Mouse (Mus musculus) CH12.LX (cell line): ENCODE data around the gene Pdrg1. TPM values are rescaled to one million over a fixed set of nuclear protein-coding genes. Genes with fewer than 3 reads are reported as not detected.

Experiments
- DNase-seq: peaks from one replicate; pipeline ENCODE4 v3.0.0-alpha.2; 2013; ENCODE audit errors: extremely low read depth
- H3K27ac ChIP-seq: 2 replicates; pipeline ENCODE4 v1.5.1; 2012; ENCODE audit warnings: low read depth, mild to moderate bottlenecking, control low read depth, moderate library complexity; ENCODE audit not compliant: insufficient read depth
- H3K27me3 ChIP-seq: replicated peaks from 2 replicates; pipeline ENCODE3; 2012; ENCODE audit warnings: inconsistent platforms
- H3K36me3 ChIP-seq, 2 experiments: replicated peaks in 1 of 2; 2 replicates each; pipeline versions ENCODE3 to v1.6.1; 2012; ENCODE audit warnings: inconsistent platforms in 1 of 2, low read length in 1 of 2, mild to moderate bottlenecking in 1 of 2, mixed read lengths in 1 of 2, moderate library complexity in 1 of 2; ENCODE audit not compliant: control insufficient read depth in 1 of 2, insufficient read depth in 1 of 2
- H3K4me1 ChIP-seq, 2 experiments: 2 replicates each; pipeline ENCODE4 v1.6.1; 2012; ENCODE audit warnings: inconsistent platforms in 1 of 2, moderate library complexity in 1 of 2; ENCODE audit not compliant: insufficient read depth in 2 of 2, control insufficient read depth in 1 of 2
- H3K4me2 ChIP-seq: 2 replicates; pipeline ENCODE4 v1.6.1; 2012; ENCODE audit warnings: low read depth, mild to moderate bottlenecking, control low read depth; ENCODE audit not compliant: poor library complexity, insufficient read depth, severe bottlenecking
- H3K4me3 ChIP-seq, 3 experiments: fragments of 150-350 bp in 1 of 3; sonication (generic) in 1 of 3; replicated peaks in 1 of 3; 2 replicates each; pipeline versions ENCODE3 to v1.5.1; 2011 to 2012; ENCODE audit warnings: low read depth in 2 of 3, low read length in 2 of 3, mild to moderate bottlenecking in 2 of 3, moderate library complexity in 2 of 3, control low read depth in 1 of 3, improper control_type of control experiment in 1 of 3, inconsistent platforms in 1 of 3, mixed read lengths in 1 of 3; ENCODE audit not compliant: poor library complexity in 1 of 3
- H3K79me2 ChIP-seq: replicated peaks from 2 replicates; pipeline ENCODE4 v1.6.1; 2012; ENCODE audit warnings: mild to moderate bottlenecking, moderate library complexity; ENCODE audit not compliant: control insufficient read depth, poor library complexity, insufficient read depth, severe bottlenecking; ENCODE audit errors: extremely low read depth
- H3K9ac ChIP-seq: 2 replicates; pipeline ENCODE4 v1.6.1; 2012; ENCODE audit warnings: low read depth, mild to moderate bottlenecking, control low read depth, moderate library complexity; ENCODE audit not compliant: insufficient read depth
- H3K9me3 ChIP-seq: replicated peaks from 2 replicates; pipeline ENCODE3; 2012; ENCODE audit warnings: low read length, inconsistent platforms, mixed read lengths
- BHLHE40 ChIP-seq: IDR thresholded peaks from 2 replicates; pipeline ENCODE4 v1.6.1; 2011; ENCODE audit warnings: mild to moderate bottlenecking, low read depth, low read length, improper control_type of control experiment
- CHD1 ChIP-seq: IDR thresholded peaks from 2 replicates; pipeline ENCODE4 v1.6.1; 2012; ENCODE audit warnings: low read depth, low read length, improper control_type of control experiment, inconsistent platforms
- CHD2 ChIP-seq: IDR thresholded peaks from 2 replicates; pipeline ENCODE4 v1.6.1; 2011; ENCODE audit warnings: low read length, improper control_type of control experiment
- CTCF ChIP-seq, 2 experiments: IDR thresholded peaks in 1 of 2; conservative IDR thresholded peaks in 1 of 2; 2 replicates each; pipeline ENCODE4 v1.5.1; 2011 to 2012; ENCODE audit warnings: low read depth in 2 of 2, low read length in 2 of 2, improper control_type of control experiment in 1 of 2, inconsistent platforms in 1 of 2, mild to moderate bottlenecking in 1 of 2, moderate library complexity in 1 of 2
- E2F4 ChIP-seq: IDR thresholded peaks from 2 replicates; pipeline ENCODE4 v1.6.1; 2011; ENCODE audit warnings: low read depth, low read length, improper control_type of control experiment; ENCODE audit not compliant: insufficient replicate concordance
- ELF1 ChIP-seq: IDR thresholded peaks from 2 replicates; pipeline ENCODE4 v1.6.1; 2014; ENCODE audit warnings: low read depth, mild to moderate bottlenecking, inconsistent platforms, low read length, improper control_type of control experiment
- EP300 ChIP-seq: IDR thresholded peaks from 2 replicates; pipeline ENCODE4 v1.6.1; 2011; ENCODE audit warnings: low read length, improper control_type of control experiment
- ETS1 ChIP-seq: conservative IDR thresholded peaks from 2 replicates; pipeline ENCODE4 v1.6.1; 2012; ENCODE audit warnings: low read depth, mild to moderate bottlenecking, inconsistent platforms, low read length, improper control_type of control experiment, moderate library complexity
- GABPA ChIP-seq: IDR thresholded peaks from 2 replicates; pipeline ENCODE4 v1.6.1; 2012; ENCODE audit warnings: low read depth, low read length, improper control_type of control experiment, inconsistent platforms; ENCODE audit not compliant: insufficient replicate concordance
- HCFC1 ChIP-seq: IDR thresholded peaks from 2 replicates; pipeline ENCODE4 v1.6.1; 2012; ENCODE audit warnings: low read depth, mild to moderate bottlenecking, inconsistent platforms, low read length, improper control_type of control experiment
- IRF4 ChIP-seq: IDR thresholded peaks from 2 replicates; pipeline ENCODE4 v1.6.1; 2014; ENCODE audit warnings: low read depth, mild to moderate bottlenecking, inconsistent platforms, low read length, improper control_type of control experiment
- JUN ChIP-seq: IDR thresholded peaks from 2 replicates; pipeline ENCODE4 v1.6.1; 2011; ENCODE audit warnings: low read depth, mild to moderate bottlenecking, low read length, improper control_type of control experiment, moderate library complexity; ENCODE audit not compliant: insufficient read depth
- JUND ChIP-seq: conservative IDR thresholded peaks from 2 replicates; pipeline ENCODE4 v1.6.1; 2011; ENCODE audit warnings: low read depth, low read length, improper control_type of control experiment
- KAT2A ChIP-seq: IDR thresholded peaks from 2 replicates; pipeline ENCODE4 v1.6.1; 2012; ENCODE audit warnings: low read length, improper control_type of control experiment, inconsistent platforms; ENCODE audit not compliant: insufficient replicate concordance
- MAFK ChIP-seq: IDR thresholded peaks from 2 replicates; pipeline ENCODE4 v1.6.1; 2011; ENCODE audit warnings: low read length, improper control_type of control experiment; ENCODE audit not compliant: insufficient replicate concordance
- MAX ChIP-seq: IDR thresholded peaks from 2 replicates; pipeline ENCODE4 v1.6.1; 2011; ENCODE audit warnings: low read length, improper control_type of control experiment
- MAZ ChIP-seq: IDR thresholded peaks from 2 replicates; pipeline ENCODE4 v1.6.1; 2012; ENCODE audit warnings: low read depth, mild to moderate bottlenecking, inconsistent platforms, low read length, improper control_type of control experiment, moderate library complexity
- MEF2A ChIP-seq: IDR thresholded peaks from 2 replicates; pipeline ENCODE4 v1.6.1; 2014; ENCODE audit warnings: low read depth, mild to moderate bottlenecking, inconsistent platforms, low read length, improper control_type of control experiment, borderline replicate concordance
- MXI1 ChIP-seq: IDR thresholded peaks from 2 replicates; pipeline ENCODE4 v1.6.1; 2011; ENCODE audit warnings: mild to moderate bottlenecking, low read depth, low read length, improper control_type of control experiment
- MYC ChIP-seq: IDR thresholded peaks from 2 replicates; pipeline ENCODE4 v1.6.1; 2011; ENCODE audit warnings: low read depth, mild to moderate bottlenecking, improper control_type of control experiment, low read length
- NELFE ChIP-seq: IDR thresholded peaks from 2 replicates; pipeline ENCODE4 v1.6.1; 2011; ENCODE audit warnings: low read depth, low read length, improper control_type of control experiment
- NRF1 ChIP-seq: IDR thresholded peaks from 2 replicates; pipeline ENCODE4 v1.6.1; 2014; ENCODE audit warnings: low read depth, mild to moderate bottlenecking, inconsistent platforms, low read length, improper control_type of control experiment, moderate library complexity
- PAX5 ChIP-seq: IDR thresholded peaks from 2 replicates; pipeline ENCODE4 v1.6.1; 2012; ENCODE audit warnings: low read length, inconsistent platforms, mixed read lengths
- POLR2A ChIP-seq: IDR thresholded peaks from 2 replicates; pipeline ENCODE4 v1.6.1; 2011; ENCODE audit warnings: low read depth, mild to moderate bottlenecking, improper control_type of control experiment, low read length
- POLR2AphosphoS2 ChIP-seq: IDR thresholded peaks from 2 replicates; pipeline ENCODE4 v1.6.1; 2011; ENCODE audit warnings: low read depth, low read length, improper control_type of control experiment
- RAD21 ChIP-seq: IDR thresholded peaks from 2 replicates; pipeline ENCODE4 v1.6.1; 2011; ENCODE audit warnings: low read depth, mild to moderate bottlenecking, low read length, improper control_type of control experiment, moderate library complexity
- RCOR1 ChIP-seq: conservative IDR thresholded peaks from 2 replicates; pipeline ENCODE4 v1.6.1; 2012; ENCODE audit warnings: low read depth, mild to moderate bottlenecking, inconsistent platforms, low read length, improper control_type of control experiment
- SIN3A ChIP-seq: IDR thresholded peaks from 2 replicates; pipeline ENCODE4 v1.6.1; 2012; ENCODE audit warnings: low read length, improper control_type of control experiment, inconsistent platforms
- SMC3 ChIP-seq: IDR thresholded peaks from 2 replicates; pipeline ENCODE4 v1.6.1; 2011; ENCODE audit warnings: low read depth, low read length, improper control_type of control experiment
- TBP ChIP-seq: conservative IDR thresholded peaks from 2 replicates; pipeline ENCODE4 v1.6.1; 2011; ENCODE audit warnings: low read depth, low read length, improper control_type of control experiment
- TCF12 ChIP-seq: IDR thresholded peaks from 2 replicates; pipeline ENCODE4 v1.6.1; 2014; ENCODE audit warnings: low read depth, mild to moderate bottlenecking, inconsistent platforms, low read length, improper control_type of control experiment
- UBTF ChIP-seq: IDR thresholded peaks from 2 replicates; pipeline ENCODE4 v1.6.1; 2012; ENCODE audit warnings: low read depth, mild to moderate bottlenecking, inconsistent platforms, low read length, improper control_type of control experiment, moderate library complexity
- USF1 ChIP-seq: IDR thresholded peaks from 2 replicates; pipeline ENCODE4 v1.6.1; 2014; ENCODE audit warnings: low read depth, mild to moderate bottlenecking, inconsistent platforms, low read length, improper control_type of control experiment
- USF2 ChIP-seq: conservative IDR thresholded peaks from 2 replicates; pipeline ENCODE4 v1.6.1; 2011; ENCODE audit warnings: low read depth, low read length, improper control_type of control experiment
- ZC3H11A ChIP-seq: IDR thresholded peaks from 2 replicates; pipeline ENCODE4 v1.6.1; 2012; ENCODE audit warnings: low read depth, mild to moderate bottlenecking, inconsistent platforms, low read length, improper control_type of control experiment
- ZKSCAN1 ChIP-seq: IDR thresholded peaks from 2 replicates; pipeline ENCODE4 v1.6.1; 2012; ENCODE audit warnings: low read depth, inconsistent platforms, low read length, improper control_type of control experiment, borderline replicate concordance
- ZMIZ1 ChIP-seq: IDR thresholded peaks from 2 replicates; pipeline ENCODE4 v1.6.1; 2012; ENCODE audit warnings: low read depth, mild to moderate bottlenecking, inconsistent platforms, low read length, improper control_type of control experiment
- ZNF384 ChIP-seq: IDR thresholded peaks from 2 replicates; pipeline ENCODE4 v1.6.1; 2012; ENCODE audit warnings: low read depth, low read length, improper control_type of control experiment, inconsistent platforms
- dilution Hi-C: fragments of 300-500 bp; cut with MboI; formaldehyde crosslinking; loops from 2 replicates; pipeline ENCODE4 v1.14.3; 2020; ENCODE audit warnings: low sequenced_read_pairs; ENCODE audit not compliant: extremely low pct_unique_long_range_greater_than_20kb, extremely low pct_ligation_motif_present
- in situ Hi-C: fragments of 300-500 bp; cut with MboI; formaldehyde crosslinking; loops from 3 replicates; pipeline ENCODE4 v1.14.3; 2019; ENCODE audit warnings: low sequenced_read_pairs, low pct_ligation_motif_present, low pct_unique_long_range_greater_than_20kb, mixed read lengths
- polyA plus RNA-seq: library from polyadenylated mRNA; unstranded; fragments of >175 nt; gene quantifications from 2 replicates; pipeline ENCODE4 v1.2.1, GENCODE M21; 2012; ENCODE audit warnings: low read depth; ENCODE audit not compliant: insufficient read length
- total RNA-seq, 2 experiments: library from RNA; depleted of rRNA; stranded (reverse); fragments of 300-350 nt in 1 of 2; fragments of >200 nt in 1 of 2; gene quantifications; 2 replicates each; pipeline ENCODE4 v1.2.3; 2012 to 2014

Pdrg1 gene
- total and polyA plus RNA-seq, 3 experiments, result 26.1 to 56.4 (median 50.9) TPM

DNA sequence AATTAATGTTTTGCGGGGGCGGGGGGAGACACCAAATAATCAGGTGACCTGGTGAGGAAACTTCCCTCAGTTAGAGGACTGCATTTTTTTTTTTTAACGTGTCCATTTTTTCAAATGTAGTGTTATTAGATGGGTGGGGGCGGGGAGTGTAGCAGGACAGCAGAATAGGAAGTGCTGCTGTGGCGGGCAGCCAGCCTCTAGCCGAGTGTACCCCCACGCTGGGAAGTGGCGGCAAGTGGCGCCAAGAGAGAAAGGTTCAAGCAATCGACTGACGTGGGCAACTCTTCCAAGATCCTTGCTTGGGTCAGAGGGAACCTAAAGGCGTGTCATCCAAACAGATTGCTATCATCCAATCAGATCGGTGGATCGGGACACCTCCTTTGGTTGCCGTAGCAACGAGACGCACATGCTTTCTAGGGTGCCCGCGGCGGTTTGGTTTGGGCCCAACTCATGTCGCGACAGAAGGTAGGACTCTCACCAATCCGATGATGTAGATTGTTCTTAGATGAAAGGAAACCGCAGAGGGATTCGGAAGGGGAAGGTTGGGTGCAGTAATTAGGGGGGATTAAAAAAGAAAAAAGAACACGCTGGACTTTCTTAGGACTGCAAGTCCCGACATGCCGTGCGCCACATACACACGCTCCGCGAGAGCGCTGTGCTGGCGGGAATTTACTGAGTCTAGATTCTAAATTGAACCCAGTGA lies 53.0 kb downstream of the Pdrg1 start, which contains the start of gene Ttll9:
Gene Ttll9 (plus strand): TSS at position 395 of the 703 bp plus-strand sequence.
- H3K4me2 ChIP-seq, result peak within 1 kb of the TSS; percentile 87
- H3K27ac ChIP-seq, result no peak within 1 kb of the TSS
- dilution Hi-C loops, result no loop called here
- no peak for TF ChIP-seq CTCF (conservative IDR thresholded peaks at IDR 0.05 in 1 of 2, IDR thresholded peaks at IDR 0.05 in 1 of 2; ENCODE audit: low read depth in 2 of 2, low read length in 2 of 2)
- TF ChIP-seq KAT2A, result peak; percentile 81; the same call in 1 of the 2 replicates
- TF ChIP-seq MAFK, result no peak
- TF ChIP-seq PAX5, result no peak
- TF ChIP-seq CHD2, result peak; percentile 97
- no peak for TF ChIP-seq USF1
- no peak for TF ChIP-seq POLR2A
- TF ChIP-seq E2F4, result peak; percentile 96
- TF ChIP-seq MXI1, result peak; percentile 99
- TF ChIP-seq ZMIZ1, result no peak
- TF ChIP-seq CHD1, result no peak
- TF ChIP-seq TCF12, result peak; percentile 32; the same call in 1 of the 2 replicates
- peak; percentile 7; the same call in 1 of the 2 replicates for TF ChIP-seq ELF1
- TF ChIP-seq NELFE, result no peak
- TF ChIP-seq SIN3A, result peak; percentile 98
- TF ChIP-seq BHLHE40, result no peak
- no peak for TF ChIP-seq ETS1
- TF ChIP-seq POLR2AphosphoS2, result no peak
- TF ChIP-seq HCFC1, result peak; percentile 87
- TF ChIP-seq EP300, result no peak
- TF ChIP-seq MEF2A, result 0 out of 2 replicates have a peak, but pooled peaks have one; percentile 20
- TF ChIP-seq ZKSCAN1, result no peak
- TF ChIP-seq TBP, result no peak
- TF ChIP-seq RAD21, result no peak
- TF ChIP-seq JUN, result no peak
- TF ChIP-seq SMC3, result no peak
- peak; percentile 89 for TF ChIP-seq MYC
- no peak for TF ChIP-seq GABPA
- no peak for TF ChIP-seq RCOR1
- no peak for TF ChIP-seq IRF4
- TF ChIP-seq ZNF384, result no peak; the same call in 1 of the 2 replicates
- TF ChIP-seq UBTF, result no peak
- no peak for TF ChIP-seq JUND
- no peak for TF ChIP-seq ZC3H11A
- peak; percentile 83 for TF ChIP-seq MAX
- TF ChIP-seq USF2, result no peak
- TF ChIP-seq MAZ, result no peak
- no peak for TF ChIP-seq NRF1
- TF ChIP-seq, all 38 proteins: peak for 11
- Histone ChIP-seq H3K4me3 (peak within 1 kb of the TSS; percentile 32 to 61 (median 33)), H3K79me2 (no peaks in the 10 kb centered on the region), H3K4me1 (no peaks in the 10 kb centered on the region), H3K36me3 (no peaks in the 10 kb centered on the region), H3K9ac (peak within 1 kb of the TSS; percentile 68), H3K9me3 (peaks cover 3% of the 10 kb centered on the region), H3K27me3 (peaks cover 55% of the 10 kb centered on the region)
- in situ Hi-C loops, result no loop called here
- peak; percentile 74 for DNase-seq
